Mouse (Mus musculus) kidney, postnatal 4 days (tissue): ENCODE data around the gene Fgf22.
A peak's percentile ranks its signal among the peaks of the same experiment; 100 is the strongest.

Experiments used
- DNase-seq, 2 experiments: peaks; one replicate each; pipeline ENCODE4 v3.0.0; 2021; ENCODE audit warnings: mixed read lengths in 2 of 2

Fgf22 gene

GRCm38 (mm10) chr10:79793738-79794490 lies 39.0 kb downstream of the Fgf22 start:
- peak in 1 of 2 experiments; percentile 67 for DNase-seq

GRCm38 (mm10) chr10:79794491-79794931 lies 39.6 kb downstream of the Fgf22 start:
- peak; percentile 76 to 86 for DNase-seq

- DNase-seq, result no peak
These were observed 41.0 kb downstream of the Fgf22 start for GRCm38 (mm10) chr10:79795905-79796304.

GRCm38 (mm10) chr10:79797326-79797725 lies 42.5 kb downstream of the Fgf22 start:
- peak in 1 of 2 experiments; percentile 60 for DNase-seq

GRCm38 (mm10) chr10:79798289-79798928 lies 43.5 kb downstream of the Fgf22 start:
- peak in 1 of 2 experiments; percentile 71 for DNase-seq

- no peak for DNase-seq
These were observed 45.6 kb downstream of the Fgf22 start for GRCm38 (mm10) chr10:79800508-79800907.

- peak in 1 of 2 experiments; percentile 67 for DNase-seq
These were observed 47.0 kb downstream of the Fgf22 start for GRCm38 (mm10) chr10:79801837-79802236.

GRCm38 (mm10) chr10:79802331-79802971 lies 47.6 kb downstream of the Fgf22 start:
- peak; percentile 72 to 85 for DNase-seq

GRCm38 (mm10) chr10:79803716-79804323 lies 48.9 kb downstream of the Fgf22 start:
- peak; percentile 80 to 82 for DNase-seq

GRCm38 (mm10) chr10:79805636-79806035 lies 50.8 kb downstream of the Fgf22 start:
- DNase-seq, result peak; percentile 70 to 80

GRCm38 (mm10) chr10:79806331-79806730 lies 51.5 kb downstream of the Fgf22 start:
- no peak for DNase-seq

GRCm38 (mm10) chr10:79806972-79807371 lies 52.1 kb downstream of the Fgf22 start:
- DNase-seq, result peak; percentile 56 to 62

GRCm38 (mm10) chr10:79807826-79808225 lies 53.0 kb downstream of the Fgf22 start:
- peak; percentile 61 to 69 for DNase-seq
